Mouse (Mus musculus): ENCODE measurements around the gene Angel2. TPM values are rescaled to one million over a fixed set of nuclear protein-coding genes. Genes with fewer than 3 reads are reported as not detected.

Angel2 gene
- total and polyA plus RNA-seq, 3 experiments = 16.2 to 50.1 (median 47.2) TPM

DNA sequence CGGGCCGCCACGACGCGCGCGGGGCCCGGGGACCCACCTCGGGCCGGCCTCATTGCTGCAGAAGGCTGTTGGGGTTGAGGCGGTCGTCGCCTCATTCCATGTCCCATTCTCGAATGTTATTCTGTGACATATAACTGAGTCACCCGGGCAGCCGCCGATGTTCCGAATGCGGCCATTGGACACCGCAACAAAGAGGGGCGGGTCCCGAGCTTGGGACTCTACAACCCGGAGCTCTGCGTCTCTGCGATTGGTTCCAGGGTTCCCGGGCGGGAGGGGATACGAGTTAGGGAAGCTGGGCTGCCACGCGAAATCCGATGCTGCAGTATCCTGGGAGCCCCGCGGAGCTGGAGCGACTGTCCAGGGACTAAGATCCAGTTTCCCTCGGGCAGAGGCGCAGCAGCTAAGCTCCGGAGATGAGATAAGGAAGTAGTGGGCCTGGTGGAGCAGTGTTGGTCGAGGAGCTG, 54.2 kb downstream of the Angel2 start, which contains the start of gene Vash2:
Vash2 (minus strand) TSS at position 197 of the 464 bp plus-strand sequence.
- peak; percentile 92 for DNase-seq

DNA sequence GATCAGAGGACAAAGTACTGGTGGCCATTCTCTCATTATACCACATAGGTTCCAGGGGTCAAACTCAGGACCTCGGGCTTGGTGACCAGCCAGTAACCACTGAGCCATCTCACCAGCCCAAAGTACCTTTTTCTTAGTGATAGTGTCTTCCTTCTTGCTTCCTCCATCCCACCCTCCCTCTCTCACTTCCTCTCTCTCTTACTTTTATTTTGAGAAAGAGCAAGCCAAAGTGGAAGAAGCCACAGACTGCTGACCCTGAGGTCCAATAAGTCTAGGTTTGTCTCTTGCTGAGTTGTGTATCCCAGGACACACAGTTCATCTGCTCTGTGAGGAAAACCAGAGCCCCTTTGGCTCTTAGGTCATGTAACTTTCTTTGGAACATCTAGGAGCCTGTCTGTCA, 55.6 kb downstream of the Angel2 start:
- no peak for DNase-seq

DNA sequence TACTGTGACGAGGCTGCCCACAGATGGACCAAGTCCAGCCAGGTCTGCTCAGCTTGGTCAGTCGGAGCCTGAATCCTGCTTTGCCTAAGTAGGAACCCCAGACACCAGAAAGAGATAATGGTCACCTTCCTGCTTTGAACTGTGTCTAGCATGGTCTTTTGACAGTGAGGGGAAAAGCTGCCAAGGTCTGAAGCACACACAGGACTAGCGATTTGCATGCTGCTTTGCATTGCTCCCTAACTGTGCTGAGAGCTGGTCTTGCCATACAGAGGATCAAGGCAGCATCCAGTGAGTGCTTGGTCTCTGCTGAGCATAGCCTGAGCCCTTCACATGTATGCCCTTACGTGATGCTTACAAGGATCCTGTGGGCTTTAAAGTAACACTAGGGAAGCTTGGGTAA, 56.5 kb downstream of the Angel2 start:
- no peak for DNase-seq

DNA sequence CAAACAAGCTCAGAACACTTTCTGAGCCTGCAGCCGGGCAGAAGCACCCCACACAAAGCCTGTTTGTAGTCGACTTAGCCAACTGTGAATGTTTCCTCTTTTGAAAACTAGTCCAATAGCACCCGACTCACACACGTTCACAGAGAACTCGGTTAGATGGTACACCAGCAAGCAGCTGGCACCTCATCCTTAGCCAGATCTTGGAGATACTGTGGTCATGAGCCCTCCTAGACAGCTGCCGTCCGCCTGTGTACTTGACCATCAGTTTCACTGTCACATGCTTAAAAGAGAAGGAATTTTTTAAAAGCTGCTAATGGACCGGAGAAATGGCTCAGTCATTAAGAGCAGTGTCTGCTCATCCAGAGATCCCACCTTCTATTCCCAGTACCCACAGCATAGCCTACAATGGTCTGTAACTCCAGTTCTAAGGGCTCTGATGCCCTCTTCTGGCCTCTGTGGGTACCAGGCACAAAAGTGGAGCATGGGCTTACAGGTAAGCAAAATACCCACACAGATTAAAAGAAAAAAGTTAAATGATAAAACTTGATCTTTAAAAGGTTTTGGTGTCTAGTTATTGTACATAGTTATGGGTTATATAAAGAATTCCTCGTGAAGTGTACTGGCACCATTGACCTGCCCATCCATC, 64.6 kb downstream of the Angel2 start:
- DNase-seq = no peak

DNA sequence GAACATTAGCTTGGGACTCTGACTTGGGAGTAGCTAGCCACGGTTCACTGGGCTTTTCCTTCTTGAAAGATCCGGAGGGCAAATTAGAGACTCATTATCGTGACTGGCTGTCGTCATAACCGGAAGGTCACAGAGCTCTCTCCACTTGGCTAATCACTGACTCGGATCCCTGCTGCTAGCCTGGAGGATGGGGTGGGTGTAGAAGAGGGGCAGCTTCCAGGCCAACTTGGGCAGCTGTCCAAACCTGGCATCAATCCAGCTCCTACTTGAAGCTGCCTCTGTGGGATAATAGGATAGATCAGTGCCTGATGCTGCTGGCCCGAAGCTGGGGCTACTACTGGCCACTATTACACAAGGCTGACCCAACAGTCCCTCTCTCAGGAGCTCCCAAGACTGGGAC, 70.6 kb downstream of the Angel2 start:
- DNase-seq = peak; percentile 66

DNA sequence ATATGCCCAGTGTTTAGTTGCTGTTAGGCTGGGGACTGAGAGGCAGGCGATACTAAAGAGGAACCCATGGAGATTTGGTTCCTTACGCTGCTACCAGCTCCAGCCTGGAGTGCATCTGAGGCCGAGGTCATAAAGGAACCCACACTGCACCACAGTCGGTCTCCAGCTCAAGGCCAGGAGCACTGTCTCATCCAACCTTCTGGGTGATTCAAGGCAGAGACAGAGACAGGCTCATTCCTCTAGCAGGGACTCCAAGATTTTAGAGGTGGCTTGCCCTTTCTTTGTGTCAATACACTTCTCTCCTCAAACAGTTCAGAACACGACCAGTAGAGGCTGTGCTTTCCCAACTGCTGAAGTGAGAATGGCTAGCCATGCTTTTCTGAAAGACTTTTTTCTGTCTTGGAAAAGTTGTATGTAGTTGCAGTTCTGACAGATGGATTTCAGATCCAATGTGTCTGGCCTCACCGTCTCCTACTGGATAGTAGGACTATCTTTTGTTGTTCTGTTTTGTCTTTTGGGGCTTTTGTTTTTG, 71.5 kb downstream of the Angel2 start:
- DNase-seq = peak; percentile 63

Other genes with a start within 250 kb of the Angel2 start
- gene Rps6kc1, start 13.3 kb upstream of the Angel2 start, total RNA-seq (2021) = 10 to 100 TPM; 23.3 to 25.3 TPM
- 15.7 and 23.2 TPM in 2 replicates for gene Rps6kc1, start 13.3 kb upstream of the Angel2 start, polyA plus RNA-seq (2012; rRNA removed)
- under 1 TPM; 0.17 to 0.24 TPM for gene Vash2, start 54.2 kb downstream of the Angel2 start, total RNA-seq (2021)
- gene Vash2, start 54.2 kb downstream of the Angel2 start, polyA plus RNA-seq (2012; rRNA removed) = 0.17 and 1.1 TPM in 2 replicates
- 10 to 100 TPM in 1 of 2 experiments, 1 to 10 TPM in 1; 9.5 to 16.8 TPM for gene Flvcr1, start 101.0 kb downstream of the Angel2 start, total RNA-seq (2021)
- 20.7 and 27.7 TPM in 2 replicates for gene Flvcr1, start 101.0 kb downstream of the Angel2 start, polyA plus RNA-seq (2012; rRNA removed)
- not detected for gene Spata45, start 111.5 kb downstream of the Angel2 start, total RNA-seq (2021)
- not detected in 2 replicates for gene Spata45, start 111.5 kb downstream of the Angel2 start, polyA plus RNA-seq (2012; rRNA removed)
- 10 to 100 TPM; 12.4 to 14.5 TPM for gene Tatdn3, start 137.8 kb downstream of the Angel2 start, total RNA-seq (2021)
- gene Tatdn3, start 137.8 kb downstream of the Angel2 start, polyA plus RNA-seq (2012; rRNA removed) = 2.2 and 5.9 TPM in 2 replicates
- gene Nsl1, start 137.9 kb downstream of the Angel2 start, total RNA-seq (2021) = 1 to 10 TPM in 1 of 2 experiments, under 1 TPM in 1; 0.52 to 1.2 TPM
- gene Nsl1, start 137.9 kb downstream of the Angel2 start, polyA plus RNA-seq (2012; rRNA removed) = 0.17 and 0.22 TPM in 2 replicates
- 1 to 10 TPM; 2.2 TPM for gene Batf3, start 172.7 kb downstream of the Angel2 start, total RNA-seq (2021)
- 3.5 and 4.9 TPM in 2 replicates for gene Batf3, start 172.7 kb downstream of the Angel2 start, polyA plus RNA-seq (2012; rRNA removed)
- not detected for gene Fam71a, start 239.7 kb downstream of the Angel2 start, total RNA-seq (2021)
- gene Fam71a, start 239.7 kb downstream of the Angel2 start, polyA plus RNA-seq (2012; rRNA removed) = not detected in 2 replicates